Mouse (Mus musculus) right cerebral cortex, adult 2 months (tissue): ENCODE measurements around the gene Rheb.
"Not testable (repeated sequence)": the region's sequence is repeated elsewhere in the genome, so short reads cannot be mapped to it uniquely, and the experiment has no call there.

Experiments used
- DNase-seq, 2 experiments: peaks; one replicate each; pipeline ENCODE4 v3.0.0; 2021 to 2022; ENCODE audit warnings: low spot score in 2 of 2

Rheb gene

GRCm38 (mm10) chr5:24842274-24843102 is at the start of gene Rheb:
TSS of gene Rheb (minus strand) at chr5:24842624.
- DNase-seq = peak; percentile 99

DNA sequence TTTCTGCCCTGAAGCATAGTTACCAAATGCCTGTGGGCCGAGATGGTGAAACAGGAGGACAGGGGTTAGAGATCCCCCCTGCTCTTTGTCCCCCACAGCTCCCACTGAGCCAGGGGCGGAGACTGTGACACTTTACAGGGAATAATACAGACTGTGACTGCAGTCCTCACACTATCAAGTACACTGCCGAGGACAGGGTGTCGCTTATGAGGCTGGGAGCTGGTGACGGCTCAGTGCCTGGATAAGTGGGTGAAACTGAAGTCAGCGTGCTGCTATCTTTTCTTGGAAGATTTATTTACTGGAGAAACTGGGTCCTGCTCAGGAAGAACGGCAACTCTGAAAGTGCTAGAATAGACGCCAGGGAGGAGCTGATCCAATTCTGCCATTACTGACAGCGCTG is 47.4 kb upstream of the Rheb start:
- DNase-seq = no peak

GRCm38 (mm10) chr5:24888874-24889591 is 46.6 kb upstream of the Rheb start:
- DNase-seq = no peak

- DNase-seq = no peak
Observed at GRCm38 (mm10) chr5:24887271-24887670, 44.8 kb upstream of the Rheb start.

DNA sequence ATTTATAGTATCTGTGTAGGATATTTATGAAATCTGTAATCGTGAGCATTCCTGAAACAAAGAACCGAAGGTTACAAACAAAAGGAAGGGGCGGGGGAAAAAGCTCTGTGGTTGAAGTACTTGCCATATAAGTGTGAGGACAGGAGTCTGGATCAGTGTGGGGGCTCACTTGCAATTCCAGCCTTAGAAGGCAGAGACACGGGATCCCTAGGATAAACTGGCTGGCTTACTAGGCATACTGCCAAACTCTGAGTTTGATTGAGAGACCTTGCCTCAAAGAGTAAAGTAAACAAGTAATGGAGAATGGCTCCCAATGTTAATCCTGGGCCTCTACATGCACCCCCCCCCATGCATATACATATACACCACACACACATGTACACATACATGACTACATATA is 36.3 kb upstream of the Rheb start:
- no peak for DNase-seq

DNA sequence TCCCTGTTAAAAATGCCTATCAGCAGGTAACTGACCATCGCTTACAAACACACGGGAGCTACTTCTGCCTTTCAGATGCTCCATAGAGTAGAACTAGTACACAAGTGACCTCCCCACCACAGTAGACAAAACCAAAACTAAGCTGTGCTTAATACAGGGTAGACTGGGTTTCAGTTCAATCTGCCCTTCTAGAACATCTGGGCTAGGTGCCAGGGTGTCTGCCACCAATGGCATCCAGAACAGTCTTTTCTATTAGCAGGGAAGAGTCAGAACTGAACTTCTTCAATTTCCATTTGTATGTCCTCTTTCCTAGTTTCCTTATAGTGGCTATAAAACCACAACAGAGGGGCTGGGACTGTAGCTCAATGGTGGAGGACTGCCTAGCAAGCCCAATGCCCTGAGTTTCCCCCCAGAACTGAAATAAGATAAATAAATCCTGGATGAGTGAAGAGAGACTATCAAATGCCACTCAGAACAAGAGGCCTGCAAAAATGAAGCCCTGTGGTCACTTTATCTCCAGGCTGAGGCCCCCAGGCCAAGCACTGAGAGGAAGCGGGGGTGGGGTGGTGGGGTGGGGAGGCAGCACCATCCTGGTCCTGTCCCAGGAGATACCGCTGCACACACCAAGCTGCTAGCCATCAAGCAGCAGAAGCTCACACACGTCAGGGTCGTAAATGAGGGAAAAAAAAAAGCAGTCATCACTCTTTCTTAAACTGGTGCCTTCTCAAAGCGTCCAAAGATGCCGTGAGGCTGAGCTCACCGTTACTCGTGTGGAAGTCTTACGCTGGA is 35.6 kb upstream of the Rheb start:
- DNase-seq = no peak

- no peak for DNase-seq
Observed at GRCm38 (mm10) chr5:24876653-24877052, 34.2 kb upstream of the Rheb start.

DNA sequence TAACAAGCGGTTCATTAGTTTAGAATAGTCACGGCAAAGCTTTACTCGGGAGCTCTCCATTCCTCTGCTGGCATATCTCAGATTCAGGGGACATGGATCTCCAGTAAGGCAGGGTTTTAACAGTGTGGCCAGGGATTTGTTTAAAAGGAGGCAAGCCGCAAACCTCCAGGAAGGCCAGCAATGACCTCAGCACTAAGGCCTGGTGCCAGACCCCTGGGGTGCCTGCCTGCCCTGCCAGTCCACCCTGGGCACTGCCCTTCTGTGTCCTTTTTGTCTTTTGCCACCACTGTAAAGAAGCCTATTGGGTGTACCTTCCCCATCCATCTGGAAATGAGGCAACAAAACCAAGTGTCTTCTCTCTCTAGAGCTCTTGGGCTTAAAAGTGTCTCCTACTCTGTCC is 31.7 kb upstream of the Rheb start:
- peak in 1 of 2 experiments; percentile 27 for DNase-seq

DNA sequence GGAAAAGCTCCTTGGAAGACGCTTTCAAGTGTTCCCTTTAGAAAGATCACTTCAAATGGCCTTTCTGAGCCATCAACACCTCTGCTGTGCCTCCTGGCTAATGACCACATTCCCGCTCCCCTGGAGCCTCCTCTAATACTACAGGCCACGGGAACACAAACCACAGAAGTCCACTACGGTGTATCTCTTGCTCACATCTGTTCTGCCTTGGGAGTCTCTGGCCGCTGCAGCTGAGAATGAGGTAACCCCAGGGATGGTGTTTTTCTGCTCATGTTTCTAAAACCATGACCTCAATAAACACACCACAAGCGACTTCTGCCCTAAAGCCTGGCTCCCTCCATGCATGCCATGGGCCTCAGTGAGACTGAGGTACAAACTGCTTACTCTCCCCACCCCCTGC is 30.8 kb upstream of the Rheb start:
- no peak for DNase-seq

- peak; percentile 73 for DNase-seq
Observed at GRCm38 (mm10) chr5:24871276-24871675, 28.9 kb upstream of the Rheb start.

DNA sequence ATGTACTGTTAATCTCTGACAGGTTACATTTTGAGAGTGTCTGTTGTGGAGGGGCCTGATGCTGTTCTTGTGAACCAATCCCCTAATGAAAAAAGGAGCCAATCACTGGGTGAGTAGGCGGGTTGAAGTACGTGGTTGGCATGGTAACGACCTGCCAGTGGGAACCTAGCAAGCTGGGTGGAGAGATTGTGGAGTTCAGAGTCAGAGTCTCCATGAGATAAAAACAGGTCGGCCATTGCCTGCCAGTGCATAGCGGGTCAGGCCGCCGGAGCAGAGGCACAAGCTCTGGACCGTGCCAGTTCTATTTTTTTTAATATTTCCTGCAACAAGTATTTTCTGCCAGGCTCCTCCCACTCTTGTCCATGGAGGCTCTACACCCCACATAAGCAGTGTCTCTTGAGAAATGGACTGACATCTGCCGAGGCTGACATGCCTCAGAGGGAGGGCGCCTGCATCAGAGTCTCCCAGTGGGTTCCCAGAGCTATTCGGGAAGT is 27.4 kb upstream of the Rheb start:
- no peak for DNase-seq

GRCm38 (mm10) chr5:24863804-24864203 is 21.4 kb upstream of the Rheb start:
- DNase-seq = no peak

- no peak for DNase-seq
Observed at GRCm38 (mm10) chr5:24861449-24861930, 19.1 kb upstream of the Rheb start.

DNA sequence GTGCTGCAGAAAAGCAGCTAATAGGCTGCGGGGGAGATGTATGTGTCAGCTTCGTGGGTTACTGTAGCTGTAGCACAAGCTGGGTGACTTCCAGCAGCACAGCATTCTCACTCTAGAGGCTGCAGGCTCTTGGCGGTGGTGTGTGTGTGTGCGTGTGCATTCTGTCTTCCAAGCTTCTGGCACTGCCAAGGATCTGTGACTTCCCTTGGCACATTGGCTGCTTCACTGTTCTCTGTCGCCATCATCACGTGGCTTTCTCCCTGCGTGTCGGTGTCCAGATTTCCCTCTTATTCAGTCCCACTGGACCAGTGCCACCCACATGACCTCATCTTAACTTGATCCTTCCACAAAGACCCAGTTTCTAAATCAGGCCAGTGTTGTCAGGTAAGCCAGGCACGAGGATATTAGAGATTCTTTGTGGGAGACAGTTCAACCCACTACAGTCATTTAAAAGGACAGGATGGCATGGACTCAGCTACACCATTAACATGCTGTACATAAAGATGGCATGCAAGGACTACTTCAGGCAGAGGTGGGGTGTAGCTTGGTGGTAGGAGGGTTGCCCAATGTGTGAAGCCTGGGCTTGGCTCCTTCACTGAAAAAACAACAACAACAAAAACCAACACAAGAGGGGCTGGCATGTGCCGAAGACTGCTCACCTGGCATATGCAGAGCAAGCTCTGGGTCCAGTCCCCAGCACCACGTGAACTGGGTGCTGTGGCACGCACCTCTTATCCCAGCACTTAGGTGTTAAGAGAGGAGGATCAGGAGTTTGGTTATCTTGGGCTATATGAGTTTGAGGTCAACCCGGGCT is 18.4 kb upstream of the Rheb start:
- DNase-seq = peak; percentile 71 to 76

- DNase-seq = no peak
Observed at GRCm38 (mm10) chr5:24859771-24860540, 17.5 kb upstream of the Rheb start.

GRCm38 (mm10) chr5:24854827-24855600 is 12.6 kb upstream of the Rheb start:
- no peak for DNase-seq

- DNase-seq = no peak
Observed at GRCm38 (mm10) chr5:24854256-24854655, 11.8 kb upstream of the Rheb start.

- DNase-seq = not testable (repeated sequence)
Observed at GRCm38 (mm10) chr5:24848261-24848660, 5.8 kb upstream of the Rheb start.

DNA sequence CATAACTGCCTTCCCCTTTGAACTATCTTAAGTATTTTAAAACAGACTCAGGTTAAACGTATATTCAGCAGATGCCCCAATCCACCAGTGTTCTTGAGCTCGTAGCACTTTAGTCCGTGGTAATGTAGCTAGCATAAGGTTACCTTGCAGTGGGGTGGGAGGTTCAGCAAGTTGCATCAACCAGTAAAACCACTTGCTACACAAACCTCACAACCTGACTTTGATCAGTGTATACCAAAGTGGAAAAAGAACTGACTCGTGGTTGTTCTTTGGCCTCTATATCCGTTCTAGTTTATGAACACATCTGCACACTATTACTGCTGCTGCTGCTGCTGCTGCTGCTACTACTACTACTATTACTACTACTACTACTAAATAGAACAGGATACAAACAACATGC is 1.4 kb upstream of the Rheb start:
- no peak for DNase-seq

- peak in 1 of 2 experiments; percentile 91 for DNase-seq
Observed at GRCm38 (mm10) chr5:24843103-24843475, 665 bp upstream of the Rheb start.
